Mouse (Mus musculus): ENCODE data around the gene Pramef12. TPM values are rescaled to one million over a fixed set of nuclear protein-coding genes. Genes with fewer than 3 reads are reported as not detected.
"Not testable (repeated sequence)": the region's sequence is repeated elsewhere in the genome, so short reads cannot be mapped to it uniquely, and the experiment has no call there.

Pramef12 gene
- polyA plus RNA-seq, 1 experiment from 2014 or later: 0.26 TPM

- peak; percentile 88 for ATAC-seq (ENCODE audit: insufficient number of reproducible peaks, insufficient read depth, low FRiP score, low TSS enrichment, low read depth)
- Histone ChIP-seq H3K27me3 (no peaks in the 10 kb centered on the region), H3K9ac (replicated peaks) (no peak overlapping the region; the same call in 1 of the 2 replicates), H3K27ac (peak overlapping the region; percentile 70; the same call in 1 of the 2 replicates), H3K4me1 (replicated peaks) (no peaks in the 10 kb centered on the region), H3K4me3 (replicated peaks) (peak overlapping the region; percentile 36), H3K9me3 (no peaks in the 10 kb centered on the region), H3K4me2 (peak overlapping the region; percentile 52), H3K36me3 (no peaks in the 10 kb centered on the region)
- WGBS: 5% methylated on average over 17 of the region's 17 CpGs
Observed at GRCm38 (mm10) chr4:144404456-144405086, 3.7 kb downstream of the Pramef12 start.

GRCm38 (mm10) chr4:144402712-144403111 lies 5.6 kb downstream of the Pramef12 start:
- ATAC-seq (ENCODE audit: insufficient number of reproducible peaks, insufficient read depth, low FRiP score, low TSS enrichment, low read depth): no peak
- 62% methylated on average over 4 of the region's 4 CpGs for WGBS

GRCm38 (mm10) chr4:144396316-144396715 lies 11.9 kb downstream of the Pramef12 start:
- Histone ChIP-seq H3K4me3 (replicated peaks) (no peak overlapping the region), H3K27me3 (no peaks in the 10 kb centered on the region), H3K4me1 (replicated peaks) (no peaks in the 10 kb centered on the region), H3K9me3 (no peaks in the 10 kb centered on the region), H3K4me2 (no peak overlapping the region), H3K27ac (no peak overlapping the region), H3K36me3 (no peaks in the 10 kb centered on the region), H3K9ac (replicated peaks) (no peak overlapping the region)
- no peak for ATAC-seq (ENCODE audit: insufficient number of reproducible peaks, insufficient read depth, low FRiP score, low TSS enrichment, low read depth)
- WGBS: 19% methylated on average over 3 of the region's 3 CpGs

More at GRCm38 (mm10) chr4:144402712-144403111, 5.6 kb downstream of the Pramef12 start:
- no peaks in the 10 kb centered on the region for H3K36me3 ChIP-seq
- no peak overlapping the region for H3K4me3 ChIP-seq (replicated peaks)
- H3K27me3 ChIP-seq: no peaks in the 10 kb centered on the region
- H3K4me2 ChIP-seq: no peak overlapping the region
- no peak overlapping the region for H3K27ac ChIP-seq
- H3K4me1 ChIP-seq (replicated peaks): no peaks in the 10 kb centered on the region
- H3K9ac ChIP-seq (replicated peaks): no peak overlapping the region
- H3K9me3 ChIP-seq: no peaks in the 10 kb centered on the region

GRCm38 (mm10) chr4:144377911-144378310 lies 30.4 kb downstream of the Pramef12 start, which contains the start of gene Pramef20:
Gene Pramef20 (minus strand): TSS chr4:144377933.
- Histone ChIP-seq H3K9ac (replicated peaks) (no peak within 1 kb of the TSS), H3K27ac (no peak within 1 kb of the TSS), H3K36me3 (no peaks in the 10 kb centered on the region), H3K9me3 (0 out of 2 replicates have a peak, but pooled peaks cover 6% of the 10 kb centered on the region), H3K4me2 (no peak within 1 kb of the TSS), H3K27me3 (no peaks in the 10 kb centered on the region), H3K4me3 (replicated peaks) (no peak within 1 kb of the TSS), H3K4me1 (replicated peaks) (no peaks in the 10 kb centered on the region)
- ATAC-seq (ENCODE audit: insufficient number of reproducible peaks, insufficient read depth, low FRiP score, low TSS enrichment, low read depth): no peak
- 60% methylated on average over 2 of the region's 2 CpGs for WGBS

- WGBS: 88% methylated on average over 3 of the region's 3 CpGs
- not testable (repeated sequence) for H3K9ac ChIP-seq (replicated peaks); H3K27me3 ChIP-seq; H3K4me1 ChIP-seq (replicated peaks); ATAC-seq (ENCODE audit: insufficient number of reproducible peaks, insufficient read depth, low FRiP score, low TSS enrichment, low read depth); H3K4me3 ChIP-seq (replicated peaks); H3K36me3 ChIP-seq; H3K27ac ChIP-seq; H3K4me2 ChIP-seq
- H3K9me3 ChIP-seq: peaks cover 11% of the 10 kb centered on the region; the same call in 1 of the 2 replicates
Observed at GRCm38 (mm10) chr4:144357642-144358041, 50.6 kb downstream of the Pramef12 start, which contains the start of gene Gm13119. Gene Gm13119 (plus strand): TSS chr4:144357942.

Other genes starting within 250 kb of the Pramef12 start
- not detected in 2 replicates for gene Oog3, start 245.8 kb downstream of the Pramef12 start, polyA plus RNA-seq (2016; fragmentation: Nextera tagmentation; extraction: Ambion mirVana)
- gene Oog2, start 217.7 kb downstream of the Pramef12 start, polyA plus RNA-seq (2016; fragmentation: Nextera tagmentation; extraction: Ambion mirVana): not detected in 2 replicates
- not detected in 2 replicates for gene C87977, start 195.1 kb downstream of the Pramef12 start, polyA plus RNA-seq (2016; fragmentation: Nextera tagmentation; extraction: Ambion mirVana)
- not detected in 2 replicates for gene Pramel5, start 128.0 kb downstream of the Pramef12 start, polyA plus RNA-seq (2016; fragmentation: Nextera tagmentation; extraction: Ambion mirVana)
- gene Gm13128, start 78.2 kb downstream of the Pramef12 start, polyA plus RNA-seq (2016; fragmentation: Nextera tagmentation; extraction: Ambion mirVana): not detected in 2 replicates
- not detected in 2 replicates for gene Gm13119, start 50.5 kb downstream of the Pramef12 start, polyA plus RNA-seq (2016; fragmentation: Nextera tagmentation; extraction: Ambion mirVana)
- gene Pramef20, start 30.5 kb downstream of the Pramef12 start, polyA plus RNA-seq (2016; fragmentation: Nextera tagmentation; extraction: Ambion mirVana): not detected in 2 replicates
- not detected in 2 replicates for gene 1700012P22Rik, start 30.3 kb upstream of the Pramef12 start, polyA plus RNA-seq (2016; fragmentation: Nextera tagmentation; extraction: Ambion mirVana)
- gene Gm9944, start 44.9 kb upstream of the Pramef12 start, polyA plus RNA-seq (2016; fragmentation: Nextera tagmentation; extraction: Ambion mirVana): not detected in 2 replicates
- not detected in 2 replicates for gene Aadacl3, start 55.3 kb upstream of the Pramef12 start, polyA plus RNA-seq (2016; fragmentation: Nextera tagmentation; extraction: Ambion mirVana)
- gene 9430007A20Rik, start 111.4 kb upstream of the Pramef12 start, polyA plus RNA-seq (2016; fragmentation: Nextera tagmentation; extraction: Ambion mirVana): not detected in 2 replicates
- gene Gm13124, start 156.7 kb upstream of the Pramef12 start, polyA plus RNA-seq (2016; fragmentation: Nextera tagmentation; extraction: Ambion mirVana): not detected in 2 replicates
- not detected in 2 replicates for gene Aadacl4, start 205.2 kb upstream of the Pramef12 start, polyA plus RNA-seq (2016; fragmentation: Nextera tagmentation; extraction: Ambion mirVana)

Measured in limb, embryonic 12.5 days (tissue).